Comparison of ENCODE assay signal across 10 mouse cellular contexts in the genomic region with DNA sequence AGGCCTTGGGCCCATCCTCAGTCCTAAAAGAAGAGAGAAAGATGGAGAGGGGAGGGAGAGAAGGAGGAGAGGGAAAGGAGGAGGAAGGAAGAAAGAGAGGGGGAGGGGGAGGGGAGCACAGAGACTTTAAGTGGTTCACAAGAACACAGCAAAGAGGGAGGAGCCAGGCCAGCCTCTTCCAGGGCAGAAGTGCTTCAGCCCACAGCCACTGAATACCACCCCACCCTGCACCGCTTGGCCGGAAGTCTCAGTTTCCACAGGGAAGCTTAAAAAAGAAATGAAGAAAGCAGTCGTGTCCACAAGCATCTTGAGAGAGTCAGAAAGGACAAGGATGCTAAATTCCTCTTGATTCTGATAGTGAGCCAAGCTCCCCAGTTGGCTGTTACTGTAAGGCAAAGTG. TPM values are rescaled to one million over a fixed set of nuclear protein-coding genes. Genes with fewer than 3 reads are reported as not detected.
A peak's percentile ranks its signal among the peaks of the same experiment; 100 is the strongest.
DNase-seq lines count a peak whose midpoint lies in the region; ATAC-seq and TF ChIP-seq lines count a peak whose summit lies in the region.
"Had no signal": no experiment of that assay in that cellular context is flagged by ENCODE, and none has a peak within 500 bp of the region (broad histone marks: within the 10 kb centered on the region; RNA-seq: fewer than 3 reads in every experiment).

No protein-coding gene starts in this region.

- no peak for DNase-seq in stomach, postnatal 0 days (ENCODE audit: low spot score)
- DNase-seq in frontal cortex, postnatal 14 days (ENCODE audit: low spot score in 2 of 2), result no peak
- no peak for DNase-seq in cerebellum, postnatal 14 days
- no peak for DNase-seq in hindbrain, embryonic 14.5 days (ENCODE audit: low spot score)

- TF ChIP-seq CTCF in stomach, postnatal 0 days (IDR thresholded peaks at IDR 0.05; ENCODE audit: low read depth), result no peak

- no peak for TF ChIP-seq EP300 in stomach, postnatal 0 days (optimal IDR thresholded peaks at IDR 0.05)

- H3K9me3 ChIP-seq in stomach, embryonic 16.5 days (replicated peaks; ENCODE audit: control insufficient read depth, low read length), result no peaks in the 10 kb centered on the region
- H3K9me3 ChIP-seq in stomach, postnatal 0 days (ENCODE audit: control insufficient read depth, low read length), result no peaks in the 10 kb centered on the region
- no peaks in the 10 kb centered on the region for H3K9me3 ChIP-seq in megakaryocyte, embryonic 14.5 days
- H3K9me3 ChIP-seq in hindbrain, embryonic 14.5 days (ENCODE audit: control insufficient read depth, low read length), result no peaks in the 10 kb centered on the region
- H3K9me3 ChIP-seq: forebrain, embryonic 15.5 days; intestine, embryonic 15.5 days had no signal

- H3K4me1 ChIP-seq in stomach, embryonic 16.5 days (ENCODE audit: control insufficient read depth, insufficient read depth, low read length), result peaks cover 20% of the 10 kb centered on the region
- H3K4me1 ChIP-seq in stomach, postnatal 0 days (replicated peaks; ENCODE audit: control insufficient read depth, insufficient read depth), result 0 out of 2 replicates have a peak, but pooled peaks cover 3% of the 10 kb centered on the region
- H3K4me1 ChIP-seq in megakaryocyte, embryonic 14.5 days, result peaks cover 99% of the 10 kb centered on the region
- H3K4me1 ChIP-seq in hindbrain, embryonic 14.5 days (replicated peaks; ENCODE audit: control insufficient read depth, insufficient read depth, low read length), result no peaks in the 10 kb centered on the region
- H3K4me1 ChIP-seq: forebrain, embryonic 15.5 days had no signal

- no peak overlapping the region for H3K9ac ChIP-seq in stomach, embryonic 16.5 days (ENCODE audit: low read length)
- no peak overlapping the region for H3K9ac ChIP-seq in stomach, postnatal 0 days (ENCODE audit: low read length)
- H3K9ac ChIP-seq in hindbrain, embryonic 14.5 days, result no peak overlapping the region
- H3K9ac ChIP-seq: forebrain, embryonic 15.5 days; intestine, embryonic 15.5 days had no signal

- ATAC-seq in stomach, embryonic 16.5 days (ENCODE audit: insufficient read depth, low FRiP score), result no peak
- no peak for ATAC-seq in stomach, postnatal 0 days (ENCODE audit: low FRiP score, low TSS enrichment)
- 0 out of 2 replicates have a peak, but pooled peaks have one; percentile 34 for ATAC-seq in common myeloid progenitor, adult 5-6 weeks (replicated peaks; ENCODE audit: low read depth, poor library complexity, severe bottlenecking)
- no peak for ATAC-seq in hindbrain, embryonic 14.5 days (ENCODE audit: low FRiP score)
- ATAC-seq: forebrain, embryonic 15.5 days; intestine, embryonic 15.5 days; Patski had no signal

- H3K4me2 ChIP-seq in stomach, embryonic 16.5 days (ENCODE audit: low read depth, low read length), result no peak overlapping the region
- H3K4me2 ChIP-seq in stomach, postnatal 0 days (replicated peaks; ENCODE audit: low read depth), result no peak overlapping the region
- no peak overlapping the region for H3K4me2 ChIP-seq in hindbrain, embryonic 14.5 days (replicated peaks)
- H3K4me2 ChIP-seq: forebrain, embryonic 15.5 days; intestine, embryonic 15.5 days had no signal

- WGBS in stomach, embryonic 16.5 days, result 34% methylated on average over 3 of the region's 3 CpGs
- WGBS in stomach, postnatal 0 days, result 31% methylated on average over 3 of the region's 3 CpGs
- 60% methylated on average over 3 of the region's 3 CpGs for WGBS in hindbrain, embryonic 14.5 days

- no peak overlapping the region for H3K4me3 ChIP-seq in stomach, embryonic 16.5 days (replicated peaks; ENCODE audit: low read length)
- no peak overlapping the region for H3K4me3 ChIP-seq in stomach, postnatal 0 days (ENCODE audit: low read depth, low read length)
- peak overlapping the region; percentile 73 for H3K4me3 ChIP-seq in megakaryocyte, embryonic 14.5 days (replicated peaks)
- no peak overlapping the region for H3K4me3 ChIP-seq in hindbrain, embryonic 14.5 days (replicated peaks; ENCODE audit: low read length)
- H3K4me3 ChIP-seq: forebrain, embryonic 15.5 days; intestine, embryonic 15.5 days had no signal

- no peaks in the 10 kb centered on the region for H3K36me3 ChIP-seq in stomach, embryonic 16.5 days (ENCODE audit: control insufficient read depth, insufficient read depth, low read length)
- H3K36me3 ChIP-seq in stomach, postnatal 0 days (ENCODE audit: control insufficient read depth, insufficient read depth, low read length), result no peaks in the 10 kb centered on the region
- peaks cover 9% of the 10 kb centered on the region for H3K36me3 ChIP-seq in megakaryocyte, embryonic 14.5 days (replicated peaks; ENCODE audit: low read length)
- H3K36me3 ChIP-seq in hindbrain, embryonic 14.5 days (replicated peaks; ENCODE audit: control insufficient read depth, insufficient read depth), result no peaks in the 10 kb centered on the region
- H3K36me3 ChIP-seq: forebrain, embryonic 15.5 days; intestine, embryonic 15.5 days had no signal

- peak overlapping the region; percentile 47 for H3K27ac ChIP-seq in stomach, embryonic 16.5 days (ENCODE audit: low read length)
- H3K27ac ChIP-seq in stomach, postnatal 0 days (replicated peaks), result no peak overlapping the region
- no peak overlapping the region for H3K27ac ChIP-seq in hindbrain, embryonic 14.5 days
- H3K27ac ChIP-seq: forebrain, embryonic 15.5 days; intestine, embryonic 15.5 days had no signal

- no peaks in the 10 kb centered on the region for H3K27me3 ChIP-seq in stomach, embryonic 16.5 days (ENCODE audit: control insufficient read depth, insufficient read depth, low read length)
- no peaks in the 10 kb centered on the region for H3K27me3 ChIP-seq in stomach, postnatal 0 days (ENCODE audit: control insufficient read depth, insufficient read depth, low read length)
- H3K27me3 ChIP-seq in megakaryocyte, embryonic 14.5 days (replicated peaks), result no peaks in the 10 kb centered on the region
- no peaks in the 10 kb centered on the region for H3K27me3 ChIP-seq in hindbrain, embryonic 14.5 days (ENCODE audit: control insufficient read depth, insufficient read depth, low read length)
- H3K27me3 ChIP-seq: forebrain, embryonic 15.5 days; intestine, embryonic 15.5 days; Patski had no signal

RNA-seq across cellular contexts. Expression of a gene that starts 9.2 kb away (rescaled TPM):
- 54.5 and 63.5 TPM in 2 replicates for polyA plus RNA-seq in stomach, embryonic 16.5 days (2015; fragmentation: Nextera tagmentation; extraction: Ambion mirVana)
- 27.9 and 32.9 TPM in 2 replicates for polyA plus RNA-seq in stomach, postnatal 0 days (2015; fragmentation: Nextera tagmentation; extraction: Ambion mirVana)
- total RNA-seq in common myeloid progenitor, adult 5-6 weeks (2017), result 362 and 430 TPM in 2 replicates
- 1,439 and 1,641 TPM in 2 replicates for polyA plus RNA-seq in megakaryocyte, embryonic 14.5 days (2012; ENCODE audit: insufficient read depth, low replicate concordance)
- polyA plus RNA-seq in hindbrain, embryonic 14.5 days (2014; fragmentation: Nextera tagmentation; extraction: Ambion mirVana), result 14.4 and 14.6 TPM in 2 replicates

Comparison
In these comparisons a context has a peak if more than half of its experiments do, and no peak if none do; other contexts are left out.
1. RNA of a gene that starts 9.2 kb away (polyA plus RNA-seq): 1,439 to 1,641 TPM in megakaryocyte, embryonic 14.5 days; 54.5 to 63.5 TPM in stomach, embryonic 16.5 days, 27.9 to 32.9 TPM in stomach, postnatal 0 days and 14.4 to 14.6 TPM in hindbrain, embryonic 14.5 days; every median in the first group is over 10 times any median in the second.